Mouse (Mus musculus) lung, adult 18-20 months (tissue): ENCODE measurements at regions not wholly inside any gene's neighbourhood (a gene's known extent, or its start where the extent isn't known, plus 50 kb on each side); places are given as distances from the start of the nearest gene placed in this dataset.

Experiments used
- DNase-seq, 2 experiments: peaks; one replicate each; pipeline ENCODE4 v3.0.0; 2022; ENCODE audit warnings: mixed read lengths in 2 of 2

- DNase-seq, result peak; percentile 71 to 72
These were observed 61.0 kb downstream of the Ccng2 start for GRCm38 (mm10) chr5:93328059-93328458.

GRCm38 (mm10) chr5:93330851-93331250 is 63.8 kb downstream of the Ccng2 start:
- no peak for DNase-seq

- DNase-seq, result no peak
These were observed 86.0 kb downstream of the Ccng2 start for GRCm38 (mm10) chr5:93353101-93353500.
